Mouse (Mus musculus) midbrain, embryonic 12.5 days (tissue): ENCODE measurements around the gene Zmynd8. TPM values are rescaled to one million over a fixed set of nuclear protein-coding genes. Genes with fewer than 3 reads are reported as not detected.

Experiments used
- ATAC-seq: fragments of 200-750 bp; cut with Nextera tagmentation; 2 replicates; pipeline ENCODE4 v1.8.0; 2017; ENCODE audit warnings: low read depth, moderate TSS enrichment, moderate library complexity; ENCODE audit not compliant: low FRiP score
- H3K27ac ChIP-seq: fragments of 300-500 bp; sonication (generic); replicated peaks from 2 replicates; pipeline ENCODE4 v1.5.1; 2016; ENCODE audit warnings: mild to moderate bottlenecking
- H3K27me3 ChIP-seq: fragments of 300-500 bp; sonication (generic); 2 replicates; pipeline ENCODE4 v1.6.1; 2016; ENCODE audit warnings: mild to moderate bottlenecking
- H3K36me3 ChIP-seq: fragments of 300-500 bp; sonication (generic); 2 replicates; pipeline ENCODE4 v1.6.1; 2016
- H3K4me1 ChIP-seq: fragments of 300-500 bp; sonication (generic); 2 replicates; pipeline ENCODE4 v1.6.1; 2016
- H3K4me2 ChIP-seq: fragments of 300-500 bp; sonication (generic); replicated peaks from 2 replicates; pipeline ENCODE4 v1.6.1; 2016; ENCODE audit warnings: mild to moderate bottlenecking, moderate library complexity
- H3K4me3 ChIP-seq: fragments of 300-500 bp; sonication (generic); 2 replicates; pipeline ENCODE4 v1.5.1; 2016; ENCODE audit warnings: mild to moderate bottlenecking
- H3K9ac ChIP-seq: fragments of 300-500 bp; sonication (generic); replicated peaks from 2 replicates; pipeline ENCODE4 v1.6.1; 2016; ENCODE audit warnings: mild to moderate bottlenecking, moderate library complexity
- H3K9me3 ChIP-seq: fragments of 300-500 bp; sonication (generic); 2 replicates; pipeline ENCODE4 v1.6.1; 2016; ENCODE audit warnings: mild to moderate bottlenecking
- WGBS: fragments of 180-500 bp; shearing (Covaris S2); methylation state at CpG from one replicate; pipeline ENCODE4 v1.1.7; 2016; 5-methylcytosine and 5-hydroxymethylcytosine counted together
- microRNA-seq: library from miRNA; unstranded; fragments of <30 nt; microRNA quantifications from one replicate; pipeline ENCODE4, GENCODE M21; 2017
- polyA plus RNA-seq: library from polyadenylated mRNA; unstranded; fragments of >200 nt; fragmentation: Nextera tagmentation; extraction: Ambion mirVana; gene quantifications from 2 replicates; pipeline ENCODE4 v1.2.1, GENCODE M21; 2016

The Zmynd8 gene
- polyA plus RNA-seq, 1 experiment from 2014 or later: 71.2 TPM

DNA sequence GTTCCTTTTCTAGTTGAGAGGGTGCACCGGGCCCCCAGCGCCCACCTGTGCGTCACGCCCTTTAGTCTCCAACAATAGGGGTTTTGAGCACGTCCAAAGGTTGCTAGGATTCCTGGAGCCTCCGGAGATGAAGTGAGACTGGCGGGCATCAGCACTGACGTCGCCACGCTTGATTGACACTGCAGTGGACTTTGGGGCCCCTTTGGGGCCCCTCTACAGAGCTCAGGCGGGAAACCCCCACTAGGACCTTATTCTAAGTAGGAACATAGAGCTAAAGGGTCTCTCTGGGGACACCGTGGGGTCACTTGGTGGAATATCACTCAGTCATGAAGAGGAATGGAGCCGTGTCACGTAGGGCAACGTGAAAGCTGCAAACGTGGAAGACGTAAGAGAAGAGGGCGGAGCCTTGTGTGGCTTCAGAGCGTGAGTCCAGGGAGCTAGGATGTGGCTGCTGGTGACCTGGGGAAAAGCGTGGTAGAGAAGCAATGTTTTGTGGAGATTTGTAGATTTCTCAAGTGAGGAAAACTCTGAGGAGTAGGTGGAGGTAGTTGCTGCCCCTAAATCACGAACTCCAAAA lies 156.5 kb downstream of the Zmynd8 start:
- ATAC-seq: no peak
- no peaks in the 10 kb centered on the region for H3K36me3 ChIP-seq
- no peaks in the 10 kb centered on the region for H3K9me3 ChIP-seq
- no peak overlapping the region for H3K27ac ChIP-seq
- H3K9ac ChIP-seq: no peak overlapping the region
- no peak overlapping the region for H3K4me3 ChIP-seq
- peaks cover 28% of the 10 kb centered on the region for H3K27me3 ChIP-seq
- 0 out of 2 replicates have a peak overlapping the region, but pooled peaks have one; percentile 1 for H3K4me2 ChIP-seq
- H3K4me1 ChIP-seq: peaks cover 38% of the 10 kb centered on the region
- 15% methylated on average over 21 of the region's 21 CpGs for WGBS

DNA sequence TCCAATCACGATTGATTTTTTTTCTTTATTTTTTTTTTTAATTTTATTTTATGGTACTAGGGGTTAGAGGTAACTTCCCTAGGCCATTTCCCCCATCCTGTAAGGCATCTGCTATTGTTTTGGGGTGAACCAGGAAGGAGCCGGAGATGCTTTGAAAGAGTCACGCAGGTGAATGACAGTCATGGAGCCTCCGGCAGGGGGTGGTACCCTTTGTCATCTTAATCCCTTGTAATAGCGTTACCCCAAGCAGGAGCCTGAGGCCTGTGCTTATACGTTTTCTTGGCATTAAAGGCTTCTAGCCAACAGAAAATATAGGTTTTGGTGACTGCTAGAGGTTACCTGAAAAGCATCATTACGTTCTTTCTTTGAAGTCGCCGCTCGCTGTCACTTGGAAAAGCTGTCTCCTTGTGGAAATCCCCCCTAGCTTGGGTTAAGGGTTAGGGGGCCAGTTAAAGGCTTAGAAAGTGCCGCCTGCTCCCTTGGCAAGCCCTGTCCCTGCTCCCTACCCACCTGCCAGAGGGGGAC lies 157.2 kb downstream of the Zmynd8 start:
- WGBS: 3% methylated on average over 11 of the region's 11 CpGs
- 0 out of 2 replicates have a peak overlapping the region, but pooled peaks have one; percentile 1 for H3K4me2 ChIP-seq
- no peak overlapping the region for H3K4me3 ChIP-seq
- no peak overlapping the region for H3K9ac ChIP-seq
- peaks cover 22% of the 10 kb centered on the region for H3K27me3 ChIP-seq
- H3K27ac ChIP-seq: no peak overlapping the region
- no peaks in the 10 kb centered on the region for H3K9me3 ChIP-seq
- H3K36me3 ChIP-seq: no peaks in the 10 kb centered on the region
- no peak for ATAC-seq
- H3K4me1 ChIP-seq: peaks cover 38% of the 10 kb centered on the region

DNA sequence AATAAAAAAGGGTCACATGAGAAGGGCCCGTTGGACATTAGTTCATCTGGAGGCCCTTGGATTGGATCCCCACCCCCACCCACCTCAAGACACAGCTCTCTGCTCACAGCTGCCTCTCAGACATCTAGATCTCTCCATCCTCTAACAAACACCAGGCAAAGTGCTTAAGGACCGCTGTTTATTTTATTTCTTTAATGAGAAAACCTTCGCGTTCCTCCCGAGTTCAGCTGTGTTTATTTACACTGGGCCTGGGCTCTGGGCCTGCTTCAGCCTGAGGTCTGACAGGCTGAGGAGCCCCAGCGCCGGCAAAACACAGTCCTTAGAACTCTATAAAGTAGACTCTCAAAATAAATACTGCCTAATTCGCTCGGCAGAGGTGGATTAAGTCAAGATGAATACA lies 157.8 kb downstream of the Zmynd8 start:
- Histone ChIP-seq H3K27me3 (peaks cover 20% of the 10 kb centered on the region), H3K36me3 (no peaks in the 10 kb centered on the region), H3K27ac (peak overlapping the region; percentile 60; the same call in 1 of the 2 replicates), H3K4me3 (no peak overlapping the region), H3K4me2 (no peak overlapping the region; the same call in 1 of the 2 replicates), H3K4me1 (peaks cover 34% of the 10 kb centered on the region), H3K9ac (no peak overlapping the region), H3K9me3 (no peaks in the 10 kb centered on the region)
- WGBS: 1% methylated on average over 9 of the region's 9 CpGs
- no peak for ATAC-seq

DNA sequence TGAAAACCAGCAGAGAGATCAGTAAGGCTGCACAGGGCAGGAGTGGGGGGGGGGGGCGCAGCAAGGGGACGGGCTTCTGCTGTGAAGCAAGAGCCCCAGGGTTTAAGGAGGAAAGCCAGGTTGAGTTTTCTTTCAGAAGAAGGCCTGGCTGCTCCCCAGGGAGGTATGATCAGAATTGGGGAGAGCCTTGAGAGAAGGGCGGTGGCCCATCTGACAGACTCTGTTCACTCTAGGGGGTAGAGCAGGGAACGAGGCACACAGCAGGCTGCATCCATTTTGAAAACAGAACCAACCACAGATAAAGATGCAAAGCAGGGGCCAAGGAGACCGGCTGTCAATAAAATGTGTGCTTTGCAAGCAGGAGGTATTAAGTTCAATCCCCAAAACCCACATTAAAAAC lies 158.4 kb downstream of the Zmynd8 start:
- ATAC-seq: no peak
- Histone ChIP-seq H3K4me1 (peaks cover 28% of the 10 kb centered on the region), H3K36me3 (no peaks in the 10 kb centered on the region), H3K9me3 (no peaks in the 10 kb centered on the region), H3K9ac (no peak overlapping the region), H3K27me3 (peaks cover 20% of the 10 kb centered on the region), H3K4me3 (no peak overlapping the region), H3K4me2 (no peak overlapping the region), H3K27ac (no peak overlapping the region; the same call in 1 of the 2 replicates)
- 22% methylated on average over 3 of the region's 5 CpGs for WGBS

GRCm38 (mm10) chr2:165736297-165736696 lies 162.5 kb downstream of the Zmynd8 start:
- Histone ChIP-seq H3K9ac (no peak overlapping the region), H3K27me3 (peaks cover 3% of the 10 kb centered on the region), H3K27ac (no peak overlapping the region), H3K4me2 (no peak overlapping the region), H3K9me3 (0 out of 2 replicates have a peak, but pooled peaks cover 4% of the 10 kb centered on the region), H3K36me3 (no peaks in the 10 kb centered on the region), H3K4me3 (no peak overlapping the region), H3K4me1 (peaks cover 7% of the 10 kb centered on the region)
- WGBS: 67% methylated on average over 2 of the region's 2 CpGs
- ATAC-seq: no peak

Small RNA genes lying within 50 kb of the gene (microRNA-seq; reads per million reads assigned to microRNA genes)
- gene Gm22692: not detected

Other genes starting within 250 kb of the Zmynd8 start
- 15.3 and 15.7 TPM in 2 replicates for gene Ncoa3, start 93.6 kb upstream of the Zmynd8 start, polyA plus RNA-seq